Mouse (Mus musculus) heart, embryonic 12.5 days (tissue): ENCODE data around the gene Gm5108. TPM values are rescaled to one million over a fixed set of nuclear protein-coding genes. Genes with fewer than 3 reads are reported as not detected.

Source experiments
- ATAC-seq: fragments of 200-750 bp; cut with Nextera tagmentation; 2 replicates; pipeline ENCODE4 v1.8.0; 2017; ENCODE audit warnings: moderate TSS enrichment, moderate library complexity; ENCODE audit not compliant: insufficient number of reproducible peaks, low FRiP score
- H3K27ac ChIP-seq: fragments of 300-500 bp; sonication (generic); 2 replicates; pipeline ENCODE4 v1.5.1; 2016; ENCODE audit warnings: mild to moderate bottlenecking, moderate library complexity; ENCODE audit not compliant: poor library complexity, severe bottlenecking
- H3K27me3 ChIP-seq: fragments of 300-500 bp; sonication (generic); replicated peaks from 2 replicates; pipeline ENCODE4 v1.6.1; 2016; ENCODE audit warnings: mild to moderate bottlenecking, moderate library complexity
- H3K36me3 ChIP-seq: fragments of 300-500 bp; sonication (generic); 2 replicates; pipeline ENCODE4 v1.6.1; 2016; ENCODE audit warnings: mild to moderate bottlenecking, moderate library complexity
- H3K4me1 ChIP-seq: fragments of 300-500 bp; sonication (generic); replicated peaks from 2 replicates; pipeline ENCODE4 v1.6.1; 2016; ENCODE audit warnings: mild to moderate bottlenecking
- H3K4me2 ChIP-seq: fragments of 300-500 bp; sonication (generic); 2 replicates; pipeline ENCODE4 v1.6.1; 2016; ENCODE audit warnings: mild to moderate bottlenecking, moderate library complexity
- H3K4me3 ChIP-seq: fragments of 300-500 bp; sonication (generic); 2 replicates; pipeline ENCODE4 v1.5.1; 2016; ENCODE audit warnings: mild to moderate bottlenecking
- H3K9ac ChIP-seq: fragments of 300-500 bp; sonication (generic); 2 replicates; pipeline ENCODE4 v1.6.1; 2016; ENCODE audit warnings: mild to moderate bottlenecking, moderate library complexity
- H3K9me3 ChIP-seq: fragments of 300-500 bp; sonication (generic); replicated peaks from 2 replicates; pipeline ENCODE4 v1.6.1; 2016; ENCODE audit warnings: mild to moderate bottlenecking, moderate library complexity
- WGBS: fragments of 180-500 bp; shearing (Covaris S2); methylation state at CpG from one replicate; pipeline ENCODE4 v1.1.7; 2016; 5-methylcytosine and 5-hydroxymethylcytosine counted together
- polyA plus RNA-seq: library from polyadenylated mRNA; unstranded; fragments of >200 nt; fragmentation: Nextera tagmentation; extraction: Ambion mirVana; gene quantifications from 2 replicates; pipeline ENCODE4 v1.2.1, GENCODE M21; 2016

Gene Gm5108
- polyA plus RNA-seq, result not detected in 2 replicates

DNA sequence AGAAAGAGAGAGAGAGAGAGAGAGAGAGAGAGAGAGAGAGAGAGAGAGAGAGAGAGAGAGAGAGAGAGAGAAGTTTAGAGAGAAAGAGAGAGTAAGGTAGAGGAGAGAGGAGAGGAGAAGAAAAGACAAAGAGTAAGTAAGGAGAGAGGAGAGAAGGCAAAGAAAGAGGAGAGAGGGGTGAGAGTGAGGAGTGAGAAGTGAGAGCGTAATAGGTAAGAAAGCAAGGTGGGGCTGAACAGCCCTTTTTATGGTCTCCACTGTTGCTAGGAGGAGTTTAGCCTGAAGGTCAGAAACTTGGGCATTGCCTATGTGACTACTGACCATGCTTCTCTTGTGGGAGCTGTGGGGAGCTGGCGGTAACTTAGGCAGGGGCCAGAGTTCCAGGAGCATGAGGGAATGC, at the start of gene Gm5108:
TSS of gene Gm5108 (plus strand) at position 301 of the 400 bp plus-strand sequence.
- no peak for ATAC-seq
- Histone ChIP-seq H3K4me2 (no peak within 1 kb of the TSS), H3K4me3 (no peak within 1 kb of the TSS), H3K4me1 (no peaks in the 10 kb centered on the region), H3K27me3 (no peaks in the 10 kb centered on the region), H3K9me3 (0 out of 2 replicates have a peak, but pooled peaks cover 4% of the 10 kb centered on the region), H3K9ac (no peak within 1 kb of the TSS), H3K27ac (no peak within 1 kb of the TSS), H3K36me3 (no peaks in the 10 kb centered on the region)
- WGBS, result 86% methylated on average over 2 of the region's 2 CpGs

DNA sequence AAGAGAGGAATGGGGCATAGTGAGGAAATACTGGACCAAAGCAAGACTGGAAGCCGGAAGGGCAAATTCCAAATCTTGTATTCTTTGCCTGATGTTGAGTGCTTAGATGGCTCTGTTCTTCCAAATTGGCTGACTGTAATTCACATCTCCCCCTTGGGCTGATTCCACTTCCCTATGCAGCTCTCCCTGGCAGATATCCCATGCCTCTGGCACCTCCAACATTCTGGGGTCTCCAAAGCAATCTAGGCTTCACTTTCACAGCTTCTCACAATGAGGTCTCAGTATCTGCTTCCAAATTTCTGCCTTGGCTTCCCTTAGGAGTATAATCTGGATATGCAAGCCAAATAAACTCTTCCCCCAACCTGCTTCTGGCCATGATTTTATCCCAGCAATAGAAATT, 42.5 kb upstream of the Gm5108 start:
- H3K4me2 ChIP-seq, result no peak overlapping the region
- H3K4me1 ChIP-seq, result no peaks in the 10 kb centered on the region
- H3K27me3 ChIP-seq, result no peaks in the 10 kb centered on the region
- no peak overlapping the region for H3K4me3 ChIP-seq
- H3K27ac ChIP-seq, result no peak overlapping the region
- H3K36me3 ChIP-seq, result no peaks in the 10 kb centered on the region
- H3K9me3 ChIP-seq, result no peaks in the 10 kb centered on the region
- no peak overlapping the region for H3K9ac ChIP-seq
- no peak for ATAC-seq
- 82% methylated on average over 1 of the region's 1 CpGs for WGBS

DNA sequence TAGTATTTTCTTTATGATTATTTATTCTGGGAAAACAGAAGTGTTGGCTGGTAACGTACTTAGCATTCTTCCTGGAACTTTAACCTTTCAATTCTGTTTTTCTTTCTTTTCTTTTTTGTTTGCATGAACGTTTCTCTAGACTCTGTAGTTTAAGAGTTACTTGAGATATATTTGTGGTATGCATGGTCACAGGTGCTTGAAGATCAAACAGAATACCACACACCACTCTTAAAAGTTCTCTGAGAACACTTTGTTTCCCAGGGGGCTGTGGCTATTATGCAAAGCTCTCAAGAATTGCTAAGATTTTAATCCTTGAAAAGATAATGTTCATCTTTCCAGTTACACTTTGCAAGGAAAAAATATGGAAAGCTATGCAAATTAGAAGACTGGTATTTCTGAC, 36.9 kb upstream of the Gm5108 start:
- ATAC-seq, result no peak
- WGBS, result 59% methylated on average over 2 of the region's 2 CpGs

DNA sequence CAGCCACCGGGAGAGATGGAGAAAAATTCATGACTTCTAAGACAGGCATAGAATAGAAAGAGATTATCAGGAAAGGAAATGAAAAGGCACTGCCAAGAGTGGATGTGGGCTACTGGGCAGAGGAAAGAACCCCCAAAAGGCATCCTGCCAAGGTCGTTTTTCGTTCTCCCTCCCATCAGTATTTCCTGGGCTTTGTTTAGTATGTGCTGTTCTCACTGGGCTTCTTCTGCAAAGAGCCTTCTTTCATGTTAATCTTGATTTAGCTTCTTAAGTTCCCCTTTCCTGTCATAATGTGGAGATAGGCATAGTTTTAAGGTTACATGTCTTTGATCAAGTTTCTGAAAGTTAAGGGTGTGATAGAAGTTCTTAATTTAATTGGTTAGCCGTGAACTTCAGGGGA, 10.9 kb upstream of the Gm5108 start:
- no peaks in the 10 kb centered on the region for H3K27me3 ChIP-seq
- no peak overlapping the region for H3K9ac ChIP-seq
- 33% methylated on average over 4 of the region's 4 CpGs for WGBS
- 0 out of 2 replicates have a peak, but pooled peaks cover 4% of the 10 kb centered on the region for H3K9me3 ChIP-seq
- H3K27ac ChIP-seq, result no peak overlapping the region
- no peak for ATAC-seq
- H3K4me3 ChIP-seq, result no peak overlapping the region
- H3K4me2 ChIP-seq, result no peak overlapping the region
- H3K36me3 ChIP-seq, result no peaks in the 10 kb centered on the region
- H3K4me1 ChIP-seq, result no peaks in the 10 kb centered on the region

More for the DNA sequence above, 36.9 kb upstream of the Gm5108 start:
- Histone ChIP-seq H3K36me3 (no peaks in the 10 kb centered on the region), H3K9me3 (no peaks in the 10 kb centered on the region), H3K9ac (no peak overlapping the region), H3K27ac (no peak overlapping the region), H3K27me3 (no peaks in the 10 kb centered on the region), H3K4me2 (no peak overlapping the region), H3K4me3 (no peak overlapping the region), H3K4me1 (no peaks in the 10 kb centered on the region)

DNA sequence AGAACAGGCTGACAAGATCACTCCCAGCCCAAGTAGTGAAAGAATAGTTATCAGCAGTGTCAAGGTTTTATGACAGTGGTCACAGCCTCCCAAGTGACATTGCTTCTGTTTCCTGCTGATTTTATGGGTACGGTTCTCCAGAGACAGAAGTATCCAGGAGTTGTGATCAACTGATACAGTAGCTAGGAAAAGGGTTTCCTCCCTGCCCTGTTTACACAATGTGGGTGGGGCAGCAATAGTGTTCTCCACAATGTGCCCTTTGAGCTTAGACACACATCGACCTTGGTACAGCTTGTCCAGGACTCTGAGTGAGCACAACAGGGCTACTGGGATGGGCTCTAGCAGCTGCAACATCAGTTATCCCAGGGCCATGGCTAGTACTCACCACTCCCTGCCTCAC, 9.8 kb upstream of the Gm5108 start:
- no peaks in the 10 kb centered on the region for H3K4me1 ChIP-seq
- H3K4me3 ChIP-seq, result no peak overlapping the region
- H3K9ac ChIP-seq, result no peak overlapping the region
- H3K9me3 ChIP-seq, result 0 out of 2 replicates have a peak, but pooled peaks cover 4% of the 10 kb centered on the region
- no peaks in the 10 kb centered on the region for H3K36me3 ChIP-seq
- H3K27ac ChIP-seq, result no peak overlapping the region
- no peak overlapping the region for H3K4me2 ChIP-seq
- 32% methylated on average over 2 of the region's 2 CpGs for WGBS
- ATAC-seq, result no peak
- H3K27me3 ChIP-seq, result no peaks in the 10 kb centered on the region

DNA sequence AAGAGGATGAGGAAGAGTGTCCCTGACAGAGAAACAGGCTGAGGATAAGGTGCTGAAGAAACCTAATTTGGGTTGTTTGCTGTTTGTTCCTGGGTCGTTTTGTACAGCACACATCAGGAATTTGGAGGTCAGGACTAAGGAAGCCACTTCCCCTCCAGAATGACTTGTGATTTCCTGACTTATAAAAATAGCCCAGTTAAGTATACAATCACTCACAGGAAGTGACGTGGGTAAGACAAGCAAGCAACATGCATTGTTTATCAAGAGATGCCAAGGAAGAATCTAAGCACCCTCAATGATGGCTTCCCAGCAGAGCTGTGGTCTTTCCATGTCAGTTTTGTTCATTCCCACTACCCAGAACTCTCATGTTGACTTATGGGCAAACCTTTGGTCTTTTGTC, 1.7 kb downstream of the Gm5108 start:
- 39% methylated on average over 2 of the region's 2 CpGs for WGBS
- no peak overlapping the region for H3K27ac ChIP-seq
- H3K4me1 ChIP-seq, result no peaks in the 10 kb centered on the region
- no peak overlapping the region for H3K4me3 ChIP-seq
- H3K36me3 ChIP-seq, result no peaks in the 10 kb centered on the region
- no peak for ATAC-seq
- H3K4me2 ChIP-seq, result no peak overlapping the region
- H3K27me3 ChIP-seq, result no peaks in the 10 kb centered on the region
- H3K9ac ChIP-seq, result no peak overlapping the region
- H3K9me3 ChIP-seq, result 0 out of 2 replicates have a peak, but pooled peaks cover 4% of the 10 kb centered on the region

DNA sequence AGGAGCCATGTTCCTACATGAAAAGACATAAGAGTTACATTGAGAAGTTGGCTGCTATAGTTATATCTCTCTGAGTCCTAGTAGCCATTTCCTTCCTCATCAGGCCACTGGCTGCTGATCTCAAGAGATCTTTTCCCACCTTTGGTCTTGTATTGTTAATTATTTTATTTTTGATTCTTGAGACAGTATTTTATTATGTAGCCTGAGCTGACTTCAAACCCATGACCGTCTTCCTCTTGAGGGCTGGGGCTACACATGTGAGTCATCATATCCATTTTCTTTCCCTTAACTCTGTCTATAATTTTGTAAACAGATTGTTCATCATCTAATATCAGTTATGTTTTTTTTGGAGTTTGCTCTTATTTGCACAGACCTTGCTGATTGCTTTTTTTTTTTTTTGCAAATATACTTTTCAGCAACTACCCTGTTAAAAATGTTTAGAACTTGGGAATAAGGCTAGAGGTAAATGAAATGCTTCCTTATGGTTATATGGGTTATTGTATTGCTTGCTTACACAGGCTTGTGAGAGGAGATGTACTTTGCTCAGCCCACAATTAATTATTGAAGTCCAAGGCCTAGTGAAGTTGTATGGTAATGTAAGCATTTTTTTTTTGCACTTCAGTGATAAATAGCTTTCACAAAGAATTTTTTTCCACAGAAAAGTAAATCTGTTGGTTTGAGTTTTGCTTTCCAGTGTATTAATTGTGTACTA, 2.8 kb downstream of the Gm5108 start:
- no peak overlapping the region for H3K4me2 ChIP-seq
- WGBS, result 80% methylated on average over 1 of the region's 1 CpGs
- no peak overlapping the region for H3K9ac ChIP-seq

DNA sequence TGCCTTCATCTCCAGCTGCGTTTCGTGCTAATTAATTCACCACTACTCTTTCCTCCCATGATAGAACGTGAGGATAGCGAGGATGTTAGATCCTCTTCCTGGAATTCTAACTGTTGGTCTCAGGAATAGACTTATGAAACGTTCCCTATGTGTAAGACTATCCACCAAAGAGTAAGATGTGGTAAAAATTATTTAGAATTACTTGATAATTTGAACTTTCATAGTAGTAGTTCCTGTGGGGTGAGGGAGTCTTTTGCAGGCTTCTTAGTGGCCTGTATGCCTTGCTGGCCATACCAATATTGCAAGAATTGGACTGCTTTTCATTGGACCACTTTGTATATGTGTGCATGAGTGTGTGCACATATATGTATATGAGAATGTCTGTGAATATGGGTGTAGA, 4.9 kb downstream of the Gm5108 start, which contains the start of gene Gm21905:
TSS of gene Gm21905 (minus strand) at position 101 of the 400 bp plus-strand sequence.
- ATAC-seq, result no peak
- WGBS, result 83% methylated on average over 5 of the region's 5 CpGs

More for the DNA sequence above, 2.8 kb downstream of the Gm5108 start:
- Histone ChIP-seq H3K4me1 (no peaks in the 10 kb centered on the region), H3K9me3 (0 out of 2 replicates have a peak, but pooled peaks cover 4% of the 10 kb centered on the region), H3K4me3 (no peak overlapping the region), H3K27ac (no peak overlapping the region), H3K36me3 (no peaks in the 10 kb centered on the region), H3K27me3 (no peaks in the 10 kb centered on the region)
- ATAC-seq, result no peak

DNA sequence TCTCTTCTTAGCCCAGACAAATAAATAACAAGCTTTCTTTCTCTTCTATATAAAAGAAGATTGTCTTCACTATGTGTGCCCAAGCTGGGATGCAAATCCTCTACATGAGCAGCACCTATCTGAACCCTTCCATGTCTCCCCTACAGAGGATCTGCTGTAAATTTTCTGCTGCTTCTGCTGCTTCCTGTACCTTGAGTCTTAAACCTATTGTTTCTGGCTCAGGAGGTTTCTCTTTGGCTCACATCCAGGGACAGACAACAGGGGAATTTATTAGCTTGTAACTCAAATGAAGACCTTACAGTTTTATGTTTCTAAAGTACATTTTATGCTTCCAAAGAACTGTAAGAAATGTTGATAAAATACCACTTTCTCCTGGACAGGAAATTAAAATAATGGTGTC, 5.5 kb downstream of the Gm5108 start:
- no peaks in the 10 kb centered on the region for H3K36me3 ChIP-seq
- H3K27me3 ChIP-seq, result no peaks in the 10 kb centered on the region
- H3K9me3 ChIP-seq, result 0 out of 2 replicates have a peak, but pooled peaks cover 4% of the 10 kb centered on the region
- no peak for ATAC-seq
- H3K27ac ChIP-seq, result no peak overlapping the region
- H3K9ac ChIP-seq, result no peak overlapping the region
- H3K4me3 ChIP-seq, result no peak overlapping the region
- H3K4me1 ChIP-seq, result no peaks in the 10 kb centered on the region
- no peak overlapping the region for H3K4me2 ChIP-seq

More for the DNA sequence above, 4.9 kb downstream of the Gm5108 start, which contains the start of gene Gm21905:
- no peak within 1 kb of the TSS for H3K27ac ChIP-seq
- H3K9me3 ChIP-seq, result 0 out of 2 replicates have a peak, but pooled peaks cover 4% of the 10 kb centered on the region
- H3K27me3 ChIP-seq, result no peaks in the 10 kb centered on the region
- H3K9ac ChIP-seq, result no peak within 1 kb of the TSS
- no peaks in the 10 kb centered on the region for H3K36me3 ChIP-seq
- no peak within 1 kb of the TSS for H3K4me3 ChIP-seq
- H3K4me2 ChIP-seq, result no peak within 1 kb of the TSS
- no peaks in the 10 kb centered on the region for H3K4me1 ChIP-seq

DNA sequence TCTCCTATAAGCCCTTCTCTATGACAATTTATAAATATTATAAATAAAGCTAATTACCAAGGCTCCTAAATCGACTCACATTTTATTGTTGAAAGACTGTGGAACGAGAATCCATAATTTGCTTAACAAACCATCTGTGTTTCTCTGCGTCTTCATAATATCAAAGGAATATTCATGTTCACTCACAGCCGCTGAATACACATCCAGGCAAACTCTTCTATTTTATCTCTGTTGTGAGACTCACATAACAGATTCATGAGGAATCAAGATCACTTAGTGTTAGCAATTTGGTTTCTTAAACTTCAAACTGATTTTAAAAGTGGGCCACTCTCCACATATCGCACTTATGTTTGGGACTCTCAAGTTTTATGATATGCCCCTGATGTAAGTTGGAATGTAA, 6.6 kb downstream of the Gm5108 start:
- no peaks in the 10 kb centered on the region for H3K27me3 ChIP-seq
- WGBS, result 85% methylated on average over 5 of the region's 5 CpGs
- no peak overlapping the region for H3K27ac ChIP-seq
- H3K4me3 ChIP-seq, result no peak overlapping the region
- H3K9me3 ChIP-seq, result 0 out of 2 replicates have a peak, but pooled peaks cover 4% of the 10 kb centered on the region
- no peak overlapping the region for H3K4me2 ChIP-seq
- no peaks in the 10 kb centered on the region for H3K4me1 ChIP-seq
- no peak overlapping the region for H3K9ac ChIP-seq
- ATAC-seq, result no peak
- H3K36me3 ChIP-seq, result no peaks in the 10 kb centered on the region

DNA sequence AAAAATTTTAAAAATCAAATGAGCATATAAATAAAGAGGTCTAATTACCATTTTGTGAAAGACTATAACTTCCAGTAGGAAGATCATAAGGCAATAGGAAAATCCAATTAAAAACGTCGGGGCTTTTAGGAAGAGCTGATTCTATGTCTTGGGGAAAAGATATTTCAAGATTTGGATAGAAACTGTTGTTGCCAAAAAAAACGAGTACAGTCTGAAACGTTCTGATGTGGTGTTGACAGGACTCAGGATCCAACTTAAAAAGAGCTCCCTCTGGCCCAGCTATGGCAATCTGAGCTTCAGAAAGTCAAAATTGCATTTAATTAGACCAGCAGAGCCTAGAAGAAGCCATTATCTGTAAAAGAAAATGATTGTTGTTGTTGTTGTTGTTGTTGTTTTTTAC, 12.6 kb downstream of the Gm5108 start:
- ATAC-seq, result no peak
- Histone ChIP-seq H3K9ac (no peak overlapping the region), H3K36me3 (no peaks in the 10 kb centered on the region), H3K4me1 (no peaks in the 10 kb centered on the region), H3K4me2 (no peak overlapping the region), H3K27me3 (no peaks in the 10 kb centered on the region), H3K9me3 (0 out of 2 replicates have a peak, but pooled peaks cover 2% of the 10 kb centered on the region), H3K4me3 (no peak overlapping the region), H3K27ac (no peak overlapping the region)
- WGBS, result 51% methylated on average over 4 of the region's 4 CpGs
